8 mouse cellular contexts compared by ENCODE assay signal in genomic region chr6:116207729-116208534, GRCm38 (mm10). TPM values are rescaled to one million over a fixed set of nuclear protein-coding genes. Genes with fewer than 3 reads are reported as not detected.
DNase-seq lines count a peak whose midpoint lies in the region; ATAC-seq and TF ChIP-seq lines count a peak whose summit lies in the region.

Gene Washc2, plus strand, starts transcription at chr6:116208038.

- ATAC-seq in embryonic facial prominence, embryonic 13.5 days (ENCODE audit: insufficient number of reproducible peaks, insufficient read depth, low FRiP score, low TSS enrichment, low read depth), result peak; percentile 92
- peak; percentile 99 for ATAC-seq in limb, embryonic 12.5 days (ENCODE audit: insufficient number of reproducible peaks, insufficient read depth, low FRiP score, low TSS enrichment, low read depth)
- ATAC-seq in midbrain, embryonic 15.5 days (replicated peaks), result peak; percentile 99

- H3K9me3 ChIP-seq in embryonic facial prominence, embryonic 13.5 days, result no peaks in the 10 kb centered on the region
- no peaks in the 10 kb centered on the region for H3K9me3 ChIP-seq in limb, embryonic 12.5 days
- H3K9me3 ChIP-seq in midbrain, embryonic 15.5 days, result no peaks in the 10 kb centered on the region

- H3K27me3 ChIP-seq in embryonic facial prominence, embryonic 13.5 days, result no peaks in the 10 kb centered on the region
- no peaks in the 10 kb centered on the region for H3K27me3 ChIP-seq in kidney, adult 2 months (replicated peaks; ENCODE audit: control insufficient read depth, insufficient read depth, low read length)
- H3K27me3 ChIP-seq in limb, embryonic 12.5 days, result no peaks in the 10 kb centered on the region
- no peaks in the 10 kb centered on the region for H3K27me3 ChIP-seq in midbrain, embryonic 15.5 days (replicated peaks)
- H3K27me3 ChIP-seq in spleen, adult 2 months (ENCODE audit: control insufficient read depth, insufficient read depth, low read length), result no peaks in the 10 kb centered on the region

- H3K36me3 ChIP-seq in embryonic facial prominence, embryonic 13.5 days, result peaks cover 25% of the 10 kb centered on the region
- peaks cover 3% of the 10 kb centered on the region; the same call in 1 of the 2 replicates for H3K36me3 ChIP-seq in kidney, adult 2 months (ENCODE audit: control insufficient read depth, insufficient read depth, low read length)
- peaks cover 18% of the 10 kb centered on the region for H3K36me3 ChIP-seq in limb, embryonic 12.5 days
- H3K36me3 ChIP-seq in midbrain, embryonic 15.5 days (replicated peaks), result peaks cover 18% of the 10 kb centered on the region
- peaks cover 12% of the 10 kb centered on the region for H3K36me3 ChIP-seq in spleen, adult 2 months (ENCODE audit: control insufficient read depth, insufficient read depth, low read length)

- TF ChIP-seq CTCF in kidney, adult 2 months (conservative IDR thresholded peaks at IDR 0.05; ENCODE audit: insufficient read depth, insufficient read length, low read depth, low read length), result no peak
- TF ChIP-seq CTCF in spleen, adult 2 months (IDR thresholded peaks at IDR 0.05; ENCODE audit: extremely low read depth, insufficient read depth, insufficient read length, insufficient replicate concordance), result no peak

- H3K9ac ChIP-seq in embryonic facial prominence, embryonic 13.5 days, result peak within 1 kb of the TSS; percentile 88
- H3K9ac ChIP-seq in limb, embryonic 12.5 days (replicated peaks), result peak within 1 kb of the TSS; percentile 85
- peak within 1 kb of the TSS; percentile 76 for H3K9ac ChIP-seq in midbrain, embryonic 15.5 days

- H3K4me2 ChIP-seq in embryonic facial prominence, embryonic 13.5 days, result peak within 1 kb of the TSS; percentile 76
- H3K4me2 ChIP-seq in limb, embryonic 12.5 days, result peak within 1 kb of the TSS; percentile 89
- H3K4me2 ChIP-seq in midbrain, embryonic 15.5 days, result peak within 1 kb of the TSS; percentile 72

- under 1% methylated on average over 51 of the region's 51 CpGs for WGBS in embryonic facial prominence, embryonic 13.5 days
- under 1% methylated on average over 51 of the region's 51 CpGs for WGBS in kidney, adult 2 months
- WGBS in limb, embryonic 12.5 days, result under 1% methylated on average over 51 of the region's 51 CpGs
- under 1% methylated on average over 51 of the region's 51 CpGs for WGBS in midbrain, embryonic 15.5 days
- under 1% methylated on average over 51 of the region's 51 CpGs for WGBS in spleen, adult 2 months

- H3K4me1 ChIP-seq in embryonic facial prominence, embryonic 13.5 days, result peaks cover 15% of the 10 kb centered on the region; the same call in 1 of the 2 replicates
- H3K4me1 ChIP-seq in kidney, adult 2 months (ENCODE audit: control insufficient read depth, insufficient read depth, low read length), result no peaks in the 10 kb centered on the region
- H3K4me1 ChIP-seq in limb, embryonic 12.5 days (replicated peaks), result peaks cover 7% of the 10 kb centered on the region
- peaks cover 28% of the 10 kb centered on the region for H3K4me1 ChIP-seq in midbrain, embryonic 15.5 days
- no peaks in the 10 kb centered on the region; the same call in 1 of the 2 replicates for H3K4me1 ChIP-seq in spleen, adult 2 months (ENCODE audit: control insufficient read depth, insufficient read depth, insufficient read length)

- H3K4me3 ChIP-seq in embryonic facial prominence, embryonic 13.5 days, result peak within 1 kb of the TSS; percentile 69
- H3K4me3 ChIP-seq in kidney, adult 2 months (ENCODE audit: insufficient read depth, low read depth, low read length), result peak within 1 kb of the TSS; percentile 60
- peak within 1 kb of the TSS; percentile 86 for H3K4me3 ChIP-seq in limb, embryonic 12.5 days (replicated peaks)
- H3K4me3 ChIP-seq in midbrain, embryonic 15.5 days, result peak within 1 kb of the TSS; percentile 75
- peak within 1 kb of the TSS; percentile 87 for H3K4me3 ChIP-seq in spleen, adult 2 months (ENCODE audit: extremely low read depth, insufficient read depth, insufficient read length)

- DNase-seq in 3134 (ENCODE audit: extremely low read depth, insufficient read length, low spot score), result peak; percentile 90
- DNase-seq in adrenal gland, postnatal 36 days, result peak; percentile 95 to 96
- DNase-seq in heart, adult 18-20 months, result peak; percentile 96 to 97
- peak; percentile 98 for DNase-seq in kidney, adult 2 months
- DNase-seq in spleen, adult 2 months (ENCODE audit: low read depth in 1 of 2, low spot score in 2 of 2), result peak; percentile 90 to 93

- H3K27ac ChIP-seq in embryonic facial prominence, embryonic 13.5 days, result peak within 1 kb of the TSS; percentile 67
- H3K27ac ChIP-seq in kidney, adult 2 months (ENCODE audit: insufficient read depth, low read depth, low read length), result peak within 1 kb of the TSS; percentile 56
- H3K27ac ChIP-seq in limb, embryonic 12.5 days, result peak within 1 kb of the TSS; percentile 59; the same call in 1 of the 2 replicates
- peak within 1 kb of the TSS; percentile 81 for H3K27ac ChIP-seq in midbrain, embryonic 15.5 days
- H3K27ac ChIP-seq in spleen, adult 2 months (ENCODE audit: insufficient read depth, low read length), result peak within 1 kb of the TSS; percentile 90

- peak; percentile 84 for TF ChIP-seq POLR2A in kidney, adult 2 months (IDR thresholded peaks at IDR 0.05; ENCODE audit: low read depth, low read length)
- peak; percentile 65 for TF ChIP-seq POLR2A in spleen, adult 2 months (IDR thresholded peaks at IDR 0.05; ENCODE audit: low read depth, low read length)

RNA-seq across cellular contexts. Expression of gene Washc2, which starts in this region (rescaled TPM):
- 10 to 100 TPM; 39.6 to 43.3 TPM for total RNA-seq in adrenal gland, postnatal 36 days (2021)
- 57.6 and 59.4 TPM in 2 replicates for polyA plus RNA-seq in embryonic facial prominence, embryonic 13.5 days (2015; fragmentation: Nextera tagmentation; extraction: Ambion mirVana)
- total RNA-seq in heart, adult 18-20 months (2021), result 10 to 100 TPM; 19.7 to 24.5 TPM
- polyA plus RNA-seq in kidney, adult 2 months (2012; rRNA removed), result 54.8 and 61.9 TPM in 2 replicates
- polyA plus RNA-seq in limb, embryonic 12.5 days (2016; fragmentation: Nextera tagmentation; extraction: Ambion mirVana), result 51.8 and 55.9 TPM in 2 replicates
- 68.4 and 76.4 TPM in 2 replicates for polyA plus RNA-seq in midbrain, embryonic 15.5 days (2015; fragmentation: Nextera tagmentation; extraction: Ambion mirVana)
- polyA plus RNA-seq in spleen, adult 2 months (2012; rRNA removed), result 46.6 and 56.3 TPM in 2 replicates

Comparison
In these comparisons a context has a peak if more than half of its experiments do, and no peak if none do; other contexts are left out.
1. Peak in every context shown above with its lines: DNase-seq, ATAC-seq, H3K4me3 ChIP-seq and H3K27ac ChIP-seq.